Mouse (Mus musculus): ENCODE data around the gene Nek9. TPM values are rescaled to one million over a fixed set of nuclear protein-coding genes. Genes with fewer than 3 reads are reported as not detected.
"Not testable (repeated sequence)": the region's sequence is repeated elsewhere in the genome, so short reads cannot be mapped to it uniquely, and the experiment has no call there.

Gene Nek9
- polyA plus RNA-seq, 1 experiment: 52.4 TPM

DNA sequence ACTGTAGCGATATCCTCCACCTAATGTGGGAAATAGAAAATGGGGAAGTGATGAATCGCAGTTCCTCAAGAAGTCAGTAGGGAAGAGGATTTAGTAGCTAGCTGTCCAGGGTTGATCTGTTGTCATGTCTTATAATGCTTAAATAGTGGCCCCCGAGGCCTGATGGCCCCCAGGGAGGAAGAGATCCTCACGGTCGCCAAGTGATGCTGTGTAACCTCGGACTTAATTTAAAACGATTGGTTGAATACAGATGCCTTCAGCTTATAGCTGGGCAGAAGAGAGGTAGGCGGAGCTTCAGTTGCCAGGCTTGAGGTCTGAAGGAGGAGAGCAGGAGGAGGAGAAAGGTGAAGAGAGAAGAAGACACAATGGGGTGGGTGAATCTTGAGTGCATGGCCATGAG, 54.8 kb downstream of the Nek9 start:
- TF ChIP-seq CTCF (IDR thresholded peaks at IDR 0.05; ENCODE audit: low read depth, low read length): no peak
- no peak for TF ChIP-seq POLR2A (IDR thresholded peaks at IDR 0.05; ENCODE audit: borderline replicate concordance, low read depth, low read length)
- Histone ChIP-seq H3K4me3 (ENCODE audit: insufficient read depth, low read length) (no peak overlapping the region), H3K4me1 (ENCODE audit: control insufficient read depth, insufficient read depth, low read length) (peaks cover 10% of the 10 kb centered on the region), H3K27ac (ENCODE audit: insufficient read depth, low read depth, low read length) (no peak overlapping the region)

DNA sequence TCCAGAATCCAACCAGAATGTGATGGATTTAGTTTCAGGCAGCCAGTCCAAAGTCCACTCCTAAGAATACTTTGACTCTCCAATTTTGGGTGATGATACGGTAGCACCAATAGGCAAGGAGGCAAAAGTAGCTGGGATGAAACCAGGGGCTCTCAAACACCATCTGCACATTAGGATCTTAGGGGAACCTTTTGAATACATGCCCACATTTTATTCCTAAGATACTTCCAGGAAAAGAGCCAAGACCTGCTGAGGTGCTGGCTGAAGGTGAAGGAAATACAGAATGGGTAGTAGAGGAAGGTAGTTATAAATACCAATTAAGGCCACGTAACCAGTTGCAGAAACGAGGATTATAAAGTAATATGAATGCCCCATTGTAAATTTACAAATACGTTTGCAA, 57.4 kb downstream of the Nek9 start:
- H3K4me1 ChIP-seq (ENCODE audit: control insufficient read depth, insufficient read depth, low read length): peaks cover 10% of the 10 kb centered on the region
- H3K27ac ChIP-seq (ENCODE audit: insufficient read depth, low read depth, low read length): not testable (repeated sequence)

DNA sequence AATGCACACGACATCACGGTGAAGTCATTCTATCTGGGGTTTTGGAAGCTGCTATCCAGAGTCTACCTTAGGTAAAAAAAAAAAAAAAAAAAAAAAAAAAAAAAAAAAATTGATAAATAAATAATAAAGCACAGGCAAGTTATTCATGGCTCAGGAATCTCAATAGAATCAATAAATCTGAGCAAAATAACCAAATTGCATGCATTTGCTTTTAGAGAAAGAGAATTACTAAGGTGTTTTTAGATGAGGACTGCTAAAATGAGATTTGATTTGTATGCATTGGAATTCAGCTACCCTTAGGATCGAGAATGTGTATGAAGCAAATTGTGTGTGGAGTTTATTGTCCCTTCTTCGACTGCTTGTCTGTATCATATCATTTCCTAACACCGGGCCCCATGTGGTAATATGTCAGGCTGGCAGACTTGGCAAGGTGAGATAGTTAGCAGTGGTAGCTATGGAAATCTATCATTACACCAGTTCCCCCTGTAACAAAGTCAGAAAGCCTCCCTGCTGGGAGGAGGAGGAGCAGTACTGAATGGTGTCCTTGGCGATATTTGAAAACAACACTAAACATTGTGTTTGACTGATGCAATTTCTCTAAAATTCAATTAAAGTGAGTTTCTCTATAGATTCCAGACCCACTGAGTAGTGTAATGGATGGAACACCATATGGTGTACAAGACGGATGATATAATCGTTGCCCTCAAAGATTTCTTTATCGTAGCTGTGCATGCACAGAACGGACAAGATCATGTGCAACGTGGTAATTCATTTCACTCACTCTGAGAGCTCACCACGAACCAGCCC, 58.1 kb downstream of the Nek9 start:
- TF ChIP-seq CTCF (IDR thresholded peaks at IDR 0.05; ENCODE audit: low read depth, low read length) (no peak), POLR2A (IDR thresholded peaks at IDR 0.05; ENCODE audit: borderline replicate concordance, low read depth, low read length) (no peak)
- Histone ChIP-seq H3K27ac (ENCODE audit: insufficient read depth, low read depth, low read length) (no peak overlapping the region), H3K4me3 (ENCODE audit: insufficient read depth, low read length) (peak overlapping the region; percentile 75; the same call in 1 of the 2 replicates)

More for the DNA sequence above, 57.4 kb downstream of the Nek9 start:
- not testable (repeated sequence) for H3K4me3 ChIP-seq (ENCODE audit: insufficient read depth, low read length)

DNA sequence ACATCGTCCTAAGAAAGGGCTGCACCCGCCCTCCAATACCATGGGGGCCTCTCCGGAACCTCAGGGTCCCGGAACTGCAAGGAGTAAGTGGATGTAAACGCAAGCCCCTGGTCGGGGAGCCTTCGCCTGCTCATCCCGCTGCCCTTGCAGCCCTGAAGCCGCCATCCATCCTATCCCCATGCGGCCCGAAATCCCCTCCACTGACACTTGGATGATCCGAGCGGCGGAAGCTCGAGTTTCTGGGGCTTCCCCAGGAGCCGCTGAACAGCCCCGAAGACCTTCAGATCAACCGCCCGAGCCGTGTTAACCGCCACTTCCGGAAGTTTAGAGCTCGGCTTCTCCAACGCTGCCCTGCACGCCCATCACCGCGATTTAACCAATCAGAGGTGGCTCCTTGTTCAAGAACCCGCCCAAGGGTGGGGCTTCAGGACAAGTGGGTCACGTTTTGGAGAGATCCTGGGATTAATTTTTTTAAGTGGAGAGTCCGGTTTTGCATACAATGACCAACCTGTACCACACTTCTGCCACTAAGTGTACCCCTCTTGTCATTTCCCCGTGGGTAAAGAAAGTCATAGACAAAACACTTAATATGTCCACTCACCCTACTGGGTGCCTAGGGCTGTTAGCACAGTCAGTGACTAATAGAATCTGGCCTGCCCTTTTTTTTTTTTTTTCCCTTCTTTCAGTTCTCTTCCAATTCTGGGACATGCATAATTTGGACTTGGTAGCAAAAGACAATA, 58.9 kb downstream of the Nek9 start:
- TF ChIP-seq POLR2A (IDR thresholded peaks at IDR 0.05; ENCODE audit: borderline replicate concordance, low read depth, low read length) (no peak), CTCF (IDR thresholded peaks at IDR 0.05; ENCODE audit: low read depth, low read length) (no peak; the same call in 1 of the 2 replicates)
- peak overlapping the region; percentile 35; the same call in 1 of the 2 replicates for H3K27ac ChIP-seq (ENCODE audit: insufficient read depth, low read depth, low read length)
- H3K4me1 ChIP-seq (ENCODE audit: control insufficient read depth, insufficient read depth, low read length): peaks cover 10% of the 10 kb centered on the region
- peak overlapping the region; percentile 75 for H3K4me3 ChIP-seq (ENCODE audit: insufficient read depth, low read length)

More for the DNA sequence above, 58.1 kb downstream of the Nek9 start:
- peaks cover 10% of the 10 kb centered on the region for H3K4me1 ChIP-seq (ENCODE audit: control insufficient read depth, insufficient read depth, low read length)

DNA sequence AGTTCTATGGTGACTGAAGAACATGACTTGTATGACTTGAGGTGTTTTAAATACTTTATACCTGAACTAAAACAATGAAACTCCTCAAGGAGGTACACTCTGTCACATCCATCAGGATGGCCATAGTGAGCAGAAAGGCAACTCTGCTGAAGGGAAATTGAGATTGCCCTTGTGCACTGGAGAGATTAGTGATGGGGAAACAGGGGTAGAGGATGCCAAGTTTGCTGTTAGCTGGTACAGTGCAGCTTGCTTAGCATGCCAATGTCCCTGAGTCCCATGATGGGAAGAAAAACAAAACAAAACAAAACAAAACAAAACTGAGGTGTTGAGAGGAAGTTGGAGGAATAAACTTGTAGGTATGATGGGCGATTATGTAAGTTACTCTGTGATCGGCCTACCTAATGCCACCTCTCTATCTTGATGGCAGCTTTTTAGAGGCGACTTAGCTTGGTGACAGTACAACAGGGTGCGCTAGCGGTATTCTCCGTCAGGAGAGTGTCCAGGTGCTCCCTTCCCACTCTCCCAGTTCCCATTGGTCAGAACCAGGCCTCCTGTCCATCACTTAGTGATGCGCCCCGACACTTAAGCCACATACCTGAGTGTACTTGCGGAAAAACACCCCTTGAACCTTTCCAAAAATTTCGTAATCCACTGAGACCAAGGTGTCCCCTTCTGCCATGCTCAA, 59.6 kb downstream of the Nek9 start:
- TF ChIP-seq POLR2A (IDR thresholded peaks at IDR 0.05; ENCODE audit: borderline replicate concordance, low read depth, low read length): no peak
- no peak; the same call in 1 of the 2 replicates for TF ChIP-seq CTCF (IDR thresholded peaks at IDR 0.05; ENCODE audit: low read depth, low read length)
- peak overlapping the region; percentile 75 for H3K4me3 ChIP-seq (ENCODE audit: insufficient read depth, low read length)
- H3K27ac ChIP-seq (ENCODE audit: insufficient read depth, low read depth, low read length): no peak overlapping the region
- H3K4me1 ChIP-seq (ENCODE audit: control insufficient read depth, insufficient read depth, low read length): peaks cover 7% of the 10 kb centered on the region

DNA sequence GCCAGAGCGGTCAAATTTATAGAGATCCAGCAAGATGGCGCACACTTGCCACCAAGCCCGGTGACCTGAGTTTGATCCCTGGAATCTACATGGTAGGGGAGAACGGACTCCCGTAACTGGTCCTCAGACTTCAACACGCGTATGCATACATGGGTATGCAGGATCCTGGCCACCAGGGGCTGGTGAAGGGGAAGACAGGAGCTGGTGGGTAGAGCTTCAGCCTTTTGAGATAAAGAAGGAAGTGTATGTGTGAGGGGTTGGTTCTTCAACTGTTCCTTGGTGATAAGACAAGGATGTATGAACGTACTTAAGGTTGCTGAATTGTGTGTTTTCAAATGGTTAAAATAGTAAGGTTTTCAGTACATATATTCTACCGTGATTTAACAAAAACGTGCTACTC, 60.2 kb downstream of the Nek9 start:
- H3K4me1 ChIP-seq (ENCODE audit: control insufficient read depth, insufficient read depth, low read length): peaks cover 5% of the 10 kb centered on the region
- H3K27ac ChIP-seq (ENCODE audit: insufficient read depth, low read depth, low read length): no peak overlapping the region
- H3K4me3 ChIP-seq (ENCODE audit: insufficient read depth, low read length): no peak overlapping the region
- no peak for TF ChIP-seq CTCF (IDR thresholded peaks at IDR 0.05; ENCODE audit: low read depth, low read length)
- TF ChIP-seq POLR2A (IDR thresholded peaks at IDR 0.05; ENCODE audit: borderline replicate concordance, low read depth, low read length): no peak

DNA sequence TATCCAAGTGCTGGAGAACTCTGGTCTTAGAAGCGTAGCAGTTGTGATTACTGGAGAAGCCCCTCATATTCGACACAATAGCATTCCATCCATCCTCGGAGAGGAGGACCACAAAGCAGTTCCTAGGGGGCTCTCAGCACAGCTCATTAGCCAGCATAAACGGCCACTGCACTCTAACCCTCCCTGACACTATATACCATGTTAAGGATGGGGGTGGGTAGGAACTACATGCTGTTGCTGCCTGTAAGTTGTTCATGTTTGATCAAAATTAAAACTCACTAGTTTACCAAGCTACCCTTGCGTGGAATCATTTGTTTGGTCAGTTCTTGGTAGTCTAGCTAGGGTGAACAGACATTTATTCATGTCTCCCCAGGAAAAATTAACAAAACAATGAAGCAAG, 62.9 kb downstream of the Nek9 start:
- no peak for TF ChIP-seq CTCF (IDR thresholded peaks at IDR 0.05; ENCODE audit: low read depth, low read length)
- no peak for TF ChIP-seq POLR2A (IDR thresholded peaks at IDR 0.05; ENCODE audit: borderline replicate concordance, low read depth, low read length)
- Histone ChIP-seq H3K4me1 (ENCODE audit: control insufficient read depth, insufficient read depth, low read length) (peaks cover 8% of the 10 kb centered on the region), H3K27ac (ENCODE audit: insufficient read depth, low read depth, low read length) (no peak overlapping the region), H3K4me3 (ENCODE audit: insufficient read depth, low read length) (no peak overlapping the region)

DNA sequence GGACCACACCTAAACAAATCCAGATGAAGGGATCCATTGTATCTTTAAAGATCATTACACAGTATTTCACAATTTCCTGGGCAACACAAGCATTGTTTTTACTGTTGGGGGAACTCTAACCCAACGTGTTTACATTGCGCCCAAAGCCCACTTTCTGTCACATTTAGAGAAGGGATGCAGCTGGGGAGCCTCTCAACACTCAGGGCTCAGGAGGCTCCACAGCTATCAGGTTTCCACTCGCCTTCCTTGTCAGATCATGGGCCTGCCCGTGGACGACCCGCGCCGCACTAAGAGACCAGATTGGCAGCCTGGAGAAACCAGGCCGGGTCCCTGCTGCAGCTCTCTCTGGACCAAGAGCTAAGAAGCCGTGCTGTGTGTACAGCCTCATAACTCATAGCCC, 65.7 kb downstream of the Nek9 start:
- no peak overlapping the region for H3K27ac ChIP-seq (ENCODE audit: insufficient read depth, low read depth, low read length)
- H3K4me3 ChIP-seq (ENCODE audit: insufficient read depth, low read length): no peak overlapping the region
- H3K4me1 ChIP-seq (ENCODE audit: control insufficient read depth, insufficient read depth, low read length): peaks cover 8% of the 10 kb centered on the region
- TF ChIP-seq CTCF (IDR thresholded peaks at IDR 0.05; ENCODE audit: low read depth, low read length): no peak
- no peak for TF ChIP-seq POLR2A (IDR thresholded peaks at IDR 0.05; ENCODE audit: borderline replicate concordance, low read depth, low read length)

DNA sequence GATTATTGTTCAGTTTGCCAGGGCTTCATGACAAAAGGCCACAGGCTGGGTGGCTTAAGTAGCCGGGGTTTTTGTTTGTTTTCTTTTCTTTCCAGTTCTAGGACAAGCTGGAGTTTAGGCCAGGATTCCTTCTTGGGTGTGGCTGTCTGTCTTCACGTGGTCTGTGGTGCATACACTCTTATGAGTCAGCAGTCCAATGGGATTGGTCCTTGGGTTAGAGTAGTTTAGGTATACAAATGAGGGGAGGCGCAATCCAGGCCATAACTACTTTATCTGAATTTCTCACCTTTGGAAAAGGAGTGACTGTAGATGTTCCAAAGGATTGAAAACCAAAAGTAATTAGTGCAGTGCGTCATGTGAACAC, 67.3 kb downstream of the Nek9 start:
- TF ChIP-seq CTCF (IDR thresholded peaks at IDR 0.05; ENCODE audit: low read depth, low read length): no peak
- no peak for TF ChIP-seq POLR2A (IDR thresholded peaks at IDR 0.05; ENCODE audit: borderline replicate concordance, low read depth, low read length)
- H3K4me3 ChIP-seq (ENCODE audit: insufficient read depth, low read length): no peak overlapping the region
- peaks cover 8% of the 10 kb centered on the region for H3K4me1 ChIP-seq (ENCODE audit: control insufficient read depth, insufficient read depth, low read length)

More for the DNA sequence above, 67.3 kb downstream of the Nek9 start:
- H3K27ac ChIP-seq (ENCODE audit: insufficient read depth, low read depth, low read length): no peak overlapping the region

Measured in bone marrow macrophage, adult 2 months (primary cell).